Mouse (Mus musculus) erythroblast, embryonic 14.5 days (primary cell): ENCODE measurements at regions not wholly inside any gene's neighbourhood (a gene's known extent, or its start where the extent isn't known, plus 50 kb on each side); places are given as distances from the start of the nearest gene placed in this dataset.
"Not testable (repeated sequence)": the region's sequence is repeated elsewhere in the genome, so short reads cannot be mapped to it uniquely, and the experiment has no call there.

Source experiments
- GATA1 ChIP-seq: IDR thresholded peaks from 2 replicates; pipeline ENCODE4 v1.6.1; 2012; ENCODE audit warnings: low read length, inconsistent platforms, mixed read lengths
- TAL1 ChIP-seq: IDR thresholded peaks from 3 replicates; pipeline ENCODE4 v1.6.1; 2012; ENCODE audit warnings: low read length, inconsistent platforms, mixed read lengths

DNA sequence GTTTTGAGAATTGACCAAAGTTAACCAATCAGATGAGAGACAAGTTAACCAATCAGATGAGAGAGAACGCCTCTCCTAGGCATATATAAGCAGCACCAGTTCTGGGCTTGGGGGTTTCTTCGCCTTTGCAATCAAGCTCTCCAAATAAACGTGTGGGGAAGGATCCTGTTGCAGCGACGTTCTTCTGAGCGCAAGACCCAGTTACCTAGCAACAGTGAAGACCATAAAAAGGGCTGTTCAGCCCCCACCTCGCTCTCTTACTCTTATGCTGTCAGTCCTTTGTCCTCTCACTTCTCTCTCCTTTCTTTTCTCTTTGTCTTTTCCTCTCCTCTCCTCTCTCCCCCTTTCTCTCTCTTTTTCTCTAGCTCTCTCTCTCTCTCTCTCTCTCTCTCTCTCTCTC is 297.7 kb downstream of the Setd4 start:
- not testable (repeated sequence) for TF ChIP-seq TAL1, GATA1
